Mouse (Mus musculus): Measurements from ENCODE around the gene Serinc1. TPM values are rescaled to one million over a fixed set of nuclear protein-coding genes. Genes with fewer than 3 reads are reported as not detected.

The Serinc1 gene
- polyA plus RNA-seq, 1 experiment from 2014 or later: 392 TPM

- WGBS: 62% methylated on average over 2 of the region's 2 CpGs
- Histone ChIP-seq H3K36me3 (peaks cover 10% of the 10 kb centered on the region), H3K9me3 (no peaks in the 10 kb centered on the region), H3K4me3 (peak overlapping the region; percentile 96), H3K4me2 (peak overlapping the region; percentile 90), H3K27ac (replicated peaks) (no peak overlapping the region), H3K27me3 (0 out of 2 replicates have a peak, but pooled peaks cover 4% of the 10 kb centered on the region), H3K9ac (peak overlapping the region; percentile 98), H3K4me1 (replicated peaks) (peaks cover 36% of the 10 kb centered on the region)
- no peak for ATAC-seq (ENCODE audit: low FRiP score, low read depth)
These were observed 1.3 kb downstream of the Serinc1 start for GRCm38 (mm10) chr10:57531076-57531475.

DNA sequence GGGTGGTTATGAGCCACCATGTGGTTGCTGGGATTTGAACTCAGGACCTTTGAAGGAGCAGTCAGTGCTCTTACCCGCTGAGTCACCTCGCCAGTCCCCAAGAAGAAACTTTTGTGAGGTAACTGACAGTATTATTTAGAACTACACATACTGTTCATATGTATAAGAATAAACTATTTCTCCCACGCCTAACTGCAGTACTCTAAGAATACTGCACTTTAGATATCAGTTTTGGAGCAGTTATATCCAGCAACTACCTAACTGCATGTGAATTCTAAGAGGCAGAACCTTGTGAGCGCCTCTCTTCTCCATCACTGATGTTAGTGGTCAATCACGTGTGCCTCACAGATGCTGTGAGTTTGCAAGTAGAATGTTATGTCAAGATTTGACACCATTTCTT, 5.9 kb downstream of the Serinc1 start:
- H3K27me3 ChIP-seq: no peaks in the 10 kb centered on the region
- H3K4me3 ChIP-seq: no peak overlapping the region
- no peak overlapping the region for H3K4me2 ChIP-seq
- 97% methylated on average over 5 of the region's 5 CpGs for WGBS
- H3K27ac ChIP-seq (replicated peaks): no peak overlapping the region
- no peaks in the 10 kb centered on the region for H3K9me3 ChIP-seq
- H3K36me3 ChIP-seq: peaks cover 40% of the 10 kb centered on the region
- peaks cover 36% of the 10 kb centered on the region for H3K4me1 ChIP-seq (replicated peaks)
- H3K9ac ChIP-seq: no peak overlapping the region
- no peak for ATAC-seq (ENCODE audit: low FRiP score, low read depth)

DNA sequence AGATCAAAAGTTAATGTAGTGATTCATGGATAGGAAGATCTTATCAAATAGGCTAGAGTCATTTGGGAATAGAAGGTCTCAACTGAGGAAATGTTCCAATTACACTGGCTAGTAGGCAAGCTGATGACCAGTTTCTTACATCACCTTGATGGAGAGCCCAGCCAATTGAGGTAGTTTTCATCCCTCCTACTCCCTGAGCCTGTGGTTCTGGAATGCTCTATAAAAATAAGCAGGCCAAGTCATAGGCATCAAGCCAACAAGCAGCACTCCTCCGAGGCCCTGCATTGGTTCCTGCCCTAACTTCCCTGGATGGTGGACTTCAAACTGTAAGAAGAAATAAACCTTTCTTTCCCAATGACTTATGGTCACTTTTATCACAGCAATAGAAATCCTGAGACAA, 17.1 kb downstream of the Serinc1 start:
- H3K4me1 ChIP-seq (replicated peaks): no peaks in the 10 kb centered on the region
- no peak for ATAC-seq (ENCODE audit: low FRiP score, low read depth)
- no peak overlapping the region for H3K4me3 ChIP-seq
- no peak overlapping the region for H3K27ac ChIP-seq (replicated peaks)
- no peak overlapping the region for H3K9ac ChIP-seq
- peaks cover 68% of the 10 kb centered on the region for H3K36me3 ChIP-seq
- H3K9me3 ChIP-seq: no peaks in the 10 kb centered on the region
- 85% methylated on average over 1 of the region's 1 CpGs for WGBS
- H3K27me3 ChIP-seq: no peaks in the 10 kb centered on the region
- H3K4me2 ChIP-seq: no peak overlapping the region

DNA sequence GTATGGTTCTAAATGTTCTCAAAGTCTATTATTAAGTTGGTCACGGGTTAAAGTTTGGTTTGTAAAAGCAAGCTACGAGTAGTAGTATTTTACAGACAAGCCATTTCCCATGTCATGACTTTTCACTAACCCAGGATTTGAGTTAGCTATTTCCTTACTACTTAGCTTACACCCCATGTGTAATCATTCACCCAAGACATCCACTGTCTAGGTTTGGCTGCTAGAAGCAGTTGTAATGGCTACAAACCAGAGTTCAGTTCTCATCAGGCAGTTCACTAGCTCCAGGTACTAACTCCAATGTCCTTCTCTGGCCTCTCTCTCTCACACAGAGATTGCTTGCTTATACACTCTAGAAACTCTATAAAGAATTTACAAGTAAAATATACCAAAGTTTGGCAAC, 17.7 kb downstream of the Serinc1 start:
- Histone ChIP-seq H3K4me1 (replicated peaks) (no peaks in the 10 kb centered on the region), H3K4me3 (no peak overlapping the region), H3K36me3 (peaks cover 64% of the 10 kb centered on the region), H3K9me3 (no peaks in the 10 kb centered on the region), H3K4me2 (no peak overlapping the region), H3K9ac (no peak overlapping the region), H3K27me3 (no peaks in the 10 kb centered on the region), H3K27ac (replicated peaks) (no peak overlapping the region)
- ATAC-seq (ENCODE audit: low FRiP score, low read depth): no peak
- WGBS: 97% methylated on average over 2 of the region's 2 CpGs

- Histone ChIP-seq H3K4me2 (no peak overlapping the region), H3K4me3 (no peak overlapping the region), H3K9me3 (no peaks in the 10 kb centered on the region), H3K27me3 (no peaks in the 10 kb centered on the region), H3K9ac (no peak overlapping the region), H3K36me3 (peaks cover 36% of the 10 kb centered on the region), H3K4me1 (replicated peaks) (no peaks in the 10 kb centered on the region), H3K27ac (replicated peaks) (no peak overlapping the region)
- WGBS: 93% methylated on average over 9 of the region's 9 CpGs
- no peak for ATAC-seq (ENCODE audit: low FRiP score, low read depth)
These were observed 32.7 kb downstream of the Serinc1 start for GRCm38 (mm10) chr10:57499414-57500156.

DNA sequence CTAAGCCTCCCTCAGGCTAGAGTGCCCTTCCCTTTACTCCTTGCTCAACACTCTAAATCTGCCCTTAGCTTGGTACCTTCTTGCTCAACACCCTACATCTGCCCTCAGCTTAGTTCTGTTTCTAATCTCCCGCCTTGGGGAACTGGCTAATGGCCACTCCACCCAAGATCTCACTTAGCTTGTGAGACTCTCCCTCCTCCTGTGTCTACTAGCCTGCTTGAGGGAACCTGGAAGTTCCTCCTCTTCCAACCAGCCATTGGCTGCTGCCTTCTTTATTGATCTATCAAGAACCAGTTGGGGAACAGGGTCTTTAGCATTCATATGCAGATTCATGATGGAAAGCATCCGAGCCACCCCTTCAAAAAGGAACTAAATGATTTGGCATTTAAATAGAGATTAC, 40.3 kb downstream of the Serinc1 start:
- Histone ChIP-seq H3K4me1 (replicated peaks) (peaks cover 21% of the 10 kb centered on the region), H3K4me3 (no peak overlapping the region), H3K4me2 (no peak overlapping the region), H3K36me3 (peaks cover 15% of the 10 kb centered on the region), H3K9me3 (no peaks in the 10 kb centered on the region), H3K9ac (no peak overlapping the region), H3K27ac (replicated peaks) (no peak overlapping the region), H3K27me3 (no peaks in the 10 kb centered on the region)
- no peak for ATAC-seq (ENCODE audit: low FRiP score, low read depth)
- 59% methylated on average over 2 of the region's 2 CpGs for WGBS

DNA sequence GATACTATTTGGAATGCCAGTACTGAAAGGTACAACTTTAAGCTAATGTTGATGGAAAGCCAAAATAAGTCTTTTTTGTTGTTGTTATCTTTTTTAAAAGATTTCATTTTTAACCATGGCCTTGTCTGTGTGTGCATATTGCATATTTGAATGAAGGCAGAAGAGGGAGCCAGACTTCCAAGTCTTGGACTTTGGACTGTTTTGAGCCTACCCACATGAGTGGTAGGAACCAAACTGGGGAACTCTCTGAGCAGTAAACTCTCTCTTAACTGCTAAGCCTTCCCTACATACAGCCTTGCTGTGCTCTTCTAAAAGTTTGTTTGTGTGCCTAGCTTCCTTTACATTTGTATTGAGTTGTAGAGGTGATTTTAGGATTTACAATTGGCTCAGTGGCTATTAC, 43.7 kb downstream of the Serinc1 start:
- ATAC-seq (ENCODE audit: low FRiP score, low read depth): no peak
- H3K36me3 ChIP-seq: peaks cover 3% of the 10 kb centered on the region; the same call in 1 of the 2 replicates
- H3K4me3 ChIP-seq: peak overlapping the region; percentile 98; the same call in 1 of the 2 replicates
- H3K4me1 ChIP-seq (replicated peaks): peaks cover 21% of the 10 kb centered on the region
- no peak overlapping the region for H3K9ac ChIP-seq
- H3K27ac ChIP-seq (replicated peaks): no peak overlapping the region
- H3K9me3 ChIP-seq: no peaks in the 10 kb centered on the region
- no peaks in the 10 kb centered on the region for H3K27me3 ChIP-seq
- H3K4me2 ChIP-seq: peak overlapping the region; percentile 68

DNA sequence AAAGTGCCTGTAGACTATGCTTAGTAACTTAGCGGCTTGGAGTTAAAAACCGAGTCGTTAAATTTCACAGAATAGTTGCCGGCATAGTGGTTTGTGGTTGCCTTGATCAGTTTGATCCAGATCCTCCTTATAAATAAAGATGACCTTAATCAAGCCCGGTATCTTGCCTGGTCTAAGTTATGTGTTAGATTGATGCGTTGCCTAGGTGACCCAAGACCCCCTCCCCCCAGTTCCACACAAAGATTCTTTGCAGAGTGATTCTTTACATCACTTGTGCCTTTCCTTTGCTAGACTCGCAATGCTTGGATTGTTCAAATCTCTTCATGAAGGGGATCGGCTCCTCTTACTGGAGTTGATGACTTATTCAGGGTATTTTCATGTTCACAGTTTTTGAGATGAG, 45.1 kb downstream of the Serinc1 start:
- H3K27me3 ChIP-seq: no peaks in the 10 kb centered on the region
- peak overlapping the region; percentile 68 for H3K4me2 ChIP-seq
- peaks cover 21% of the 10 kb centered on the region for H3K4me1 ChIP-seq (replicated peaks)
- H3K4me3 ChIP-seq: peak overlapping the region; percentile 98
- H3K27ac ChIP-seq (replicated peaks): peak overlapping the region; percentile 98
- no peaks in the 10 kb centered on the region for H3K36me3 ChIP-seq
- no peaks in the 10 kb centered on the region for H3K9me3 ChIP-seq
- peak overlapping the region; percentile 99 for H3K9ac ChIP-seq
- WGBS: under 1% methylated on average over 8 of the region's 8 CpGs
- ATAC-seq (ENCODE audit: low FRiP score, low read depth): no peak

DNA sequence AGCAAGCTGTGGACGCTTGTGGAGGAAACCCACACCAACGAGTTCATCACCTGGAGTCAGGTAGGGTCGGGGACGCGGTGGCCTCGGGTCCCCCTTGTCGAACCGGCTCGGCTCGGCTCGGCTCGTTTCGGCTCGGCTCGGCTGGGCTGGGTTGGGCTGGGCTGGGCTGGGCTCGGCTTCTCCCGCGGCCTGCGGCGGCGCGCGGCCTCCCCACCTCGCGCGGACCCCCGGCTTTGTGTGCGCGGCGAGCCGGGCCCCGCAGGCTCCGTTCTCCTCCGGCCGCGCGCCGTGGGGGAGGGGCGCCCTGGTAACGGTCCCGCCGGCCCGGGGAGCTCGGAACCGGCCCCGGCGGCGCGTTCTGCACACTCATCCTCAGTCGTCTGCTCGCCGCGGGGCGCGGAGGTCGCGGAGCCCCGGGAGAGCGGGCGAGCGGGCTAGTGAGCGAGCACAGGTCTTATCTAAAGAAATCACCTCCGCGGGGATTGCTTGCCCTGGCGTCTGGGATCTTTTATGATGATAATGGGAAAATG, 45.7 kb downstream of the Serinc1 start:
- WGBS: 0% methylated on average over 65 of the region's 65 CpGs
- H3K27me3 ChIP-seq: no peaks in the 10 kb centered on the region
- H3K36me3 ChIP-seq: no peaks in the 10 kb centered on the region
- H3K4me2 ChIP-seq: peak overlapping the region; percentile 68
- peaks cover 21% of the 10 kb centered on the region for H3K4me1 ChIP-seq (replicated peaks)
- ATAC-seq (ENCODE audit: low FRiP score, low read depth): peak; percentile 87
- peak overlapping the region; percentile 98 for H3K27ac ChIP-seq (replicated peaks)
- peak overlapping the region; percentile 99 for H3K9ac ChIP-seq
- H3K9me3 ChIP-seq: no peaks in the 10 kb centered on the region
- peak overlapping the region; percentile 98 for H3K4me3 ChIP-seq

DNA sequence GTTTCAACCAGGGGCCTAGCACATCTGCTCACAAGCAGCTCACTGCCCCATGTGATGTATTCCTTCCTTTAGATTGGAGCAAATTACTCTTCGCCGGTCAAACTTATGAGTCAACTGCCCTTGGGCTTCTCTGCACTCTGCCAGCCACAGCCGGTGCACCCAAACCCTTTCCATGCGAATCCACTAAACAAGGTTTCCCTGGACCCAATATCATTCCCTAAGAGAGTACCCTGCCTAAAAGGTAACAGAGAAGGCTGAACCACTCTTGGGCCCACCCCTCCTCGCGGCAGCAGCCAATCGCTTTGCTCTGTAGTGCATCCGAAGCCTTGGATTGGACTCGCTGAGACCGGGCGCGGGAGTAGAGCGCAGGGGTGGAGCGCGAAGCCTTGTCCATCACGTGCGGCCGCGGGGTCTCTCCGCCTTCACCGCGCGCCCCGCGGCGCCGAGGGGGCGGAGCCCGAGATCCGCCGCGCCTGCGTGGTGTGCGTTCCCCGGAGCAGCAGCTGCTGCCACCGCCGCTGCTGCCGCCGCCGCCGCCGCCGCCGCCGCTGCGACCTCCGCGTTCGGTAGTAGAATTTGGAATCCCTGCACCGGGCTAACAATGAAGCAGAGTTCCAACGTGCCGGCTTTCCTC, 46.3 kb downstream of the Serinc1 start, which contains the start of gene Hsf2:
Gene Hsf2, plus strand, starts transcription at position 478 of the 634 bp plus-strand sequence.
- Histone ChIP-seq H3K4me2 (peak within 1 kb of the TSS; percentile 68), H3K27ac (replicated peaks) (peak within 1 kb of the TSS; percentile 98), H3K4me3 (peak within 1 kb of the TSS; percentile 98), H3K9me3 (no peaks in the 10 kb centered on the region), H3K9ac (peak within 1 kb of the TSS; percentile 99), H3K4me1 (replicated peaks) (peaks cover 21% of the 10 kb centered on the region), H3K27me3 (no peaks in the 10 kb centered on the region), H3K36me3 (no peaks in the 10 kb centered on the region)
- ATAC-seq (ENCODE audit: low FRiP score, low read depth): peak; percentile 100
- under 1% methylated on average over 48 of the region's 52 CpGs for WGBS

- peaks cover 16% of the 10 kb centered on the region for H3K4me1 ChIP-seq (replicated peaks)
- no peak overlapping the region for H3K4me3 ChIP-seq
- no peak overlapping the region for H3K4me2 ChIP-seq
- no peak for ATAC-seq (ENCODE audit: low FRiP score, low read depth)
- 96% methylated on average over 3 of the region's 3 CpGs for WGBS
- H3K27me3 ChIP-seq: no peaks in the 10 kb centered on the region
- H3K9ac ChIP-seq: no peak overlapping the region
- H3K36me3 ChIP-seq: no peaks in the 10 kb centered on the region
- H3K9me3 ChIP-seq: no peaks in the 10 kb centered on the region
- no peak overlapping the region for H3K27ac ChIP-seq (replicated peaks)
These were observed 47.6 kb downstream of the Serinc1 start for GRCm38 (mm10) chr10:57484741-57485140.

DNA sequence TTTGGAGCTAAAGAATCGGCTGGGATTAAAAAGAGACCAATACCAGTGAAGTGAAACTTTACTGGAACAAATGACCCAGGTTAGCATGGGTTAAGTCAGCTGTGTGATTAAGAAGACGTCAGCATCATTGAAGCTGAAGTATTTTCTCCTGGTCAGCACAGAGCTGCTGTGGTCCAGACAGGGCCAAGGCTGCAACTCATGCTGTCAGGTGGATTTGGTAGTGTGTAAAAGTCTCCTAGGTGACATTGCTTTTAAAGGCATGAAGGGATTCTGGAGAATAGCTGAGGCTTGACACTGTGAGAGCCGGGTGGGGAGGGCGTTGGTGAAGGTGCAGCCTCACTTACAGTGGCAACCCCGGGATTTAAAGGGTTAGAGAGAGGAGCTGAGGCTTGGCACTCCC, 50.6 kb downstream of the Serinc1 start:
- H3K9ac ChIP-seq: no peak overlapping the region
- no peak overlapping the region for H3K4me2 ChIP-seq
- no peak overlapping the region for H3K4me3 ChIP-seq
- 36% methylated on average over 5 of the region's 5 CpGs for WGBS
- no peaks in the 10 kb centered on the region for H3K27me3 ChIP-seq
- ATAC-seq (ENCODE audit: low FRiP score, low read depth): no peak
- H3K36me3 ChIP-seq: no peaks in the 10 kb centered on the region
- H3K4me1 ChIP-seq (replicated peaks): no peaks in the 10 kb centered on the region
- H3K9me3 ChIP-seq: no peaks in the 10 kb centered on the region
- H3K27ac ChIP-seq (replicated peaks): no peak overlapping the region

Measured in hindbrain, embryonic 15.5 days (tissue).